In the genomic region with DNA sequence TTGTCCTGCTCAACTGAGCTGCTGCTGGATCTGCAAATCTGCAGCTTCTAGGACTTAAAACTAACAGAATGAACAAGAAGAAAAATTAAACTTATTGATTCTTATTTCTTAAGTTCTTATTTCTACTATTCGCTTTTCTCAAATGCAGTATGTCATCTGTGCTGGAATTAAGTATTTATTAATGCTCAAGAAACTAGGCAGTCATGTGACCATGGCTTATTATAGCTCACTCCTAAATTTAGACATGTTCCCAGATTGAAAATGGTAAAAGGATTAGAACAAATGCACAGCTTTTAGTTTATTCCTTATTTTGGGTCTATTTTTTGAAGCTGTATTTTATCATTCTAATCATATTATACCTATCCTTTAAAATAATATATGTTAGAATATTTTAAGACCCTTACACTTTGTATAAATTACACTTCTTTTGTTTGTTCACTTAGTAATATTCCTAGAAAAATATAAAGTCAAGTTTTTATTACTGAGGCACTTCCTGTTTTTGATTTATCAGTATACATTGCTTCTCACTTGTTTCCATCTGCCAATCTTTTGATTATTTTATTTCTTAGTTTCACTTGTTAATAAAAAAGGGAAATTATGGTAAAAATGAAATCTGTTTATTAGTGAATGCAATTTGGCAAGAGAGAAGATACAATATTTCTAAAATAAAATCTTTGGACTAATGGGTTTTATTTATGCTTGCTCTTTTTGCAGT, we compare ENCODE assay signal across 41 mouse cellular contexts. TPM values are rescaled to one million over a fixed set of nuclear protein-coding genes. Genes with fewer than 3 reads are reported as not detected.
"Had no signal": no experiment of that assay in that cellular context is flagged by ENCODE, and none has a peak within 500 bp of the region (broad histone marks: within the 10 kb centered on the region; RNA-seq: fewer than 3 reads in every experiment).

No protein-coding gene starts in this region.

- DNase-seq: heart, postnatal 10 days; heart, postnatal 14 days; heart, postnatal 36 days; heart, postnatal 4 days; kidney, adult 11 months; kidney, adult 18-20 months; kidney, adult 2 months; kidney, adult 8-10 months; kidney, adult 9 months; kidney, postnatal 10 days; kidney, postnatal 14 days; kidney, postnatal 25 days; kidney, postnatal 36 days; kidney, postnatal 4 days; layer of hippocampus, adult 9-11 months; layer of hippocampus, postnatal 36 days had no signal

- H3K4me2 ChIP-seq: heart, embryonic 11.5 days; heart, embryonic 12.5 days; heart, embryonic 13.5 days; heart, embryonic 15.5 days; hindbrain, embryonic 12.5 days; hindbrain, embryonic 13.5 days; hindbrain, embryonic 14.5 days; hindbrain, embryonic 15.5 days; intestine, embryonic 15.5 days; kidney, embryonic 15.5 days had no signal

- H3K4me1 ChIP-seq: heart, embryonic 10.5 days; heart, embryonic 12.5 days; heart, embryonic 13.5 days; heart, embryonic 15.5 days; hindbrain, embryonic 10.5 days; hindbrain, embryonic 12.5 days; hindbrain, embryonic 13.5 days; hindbrain, embryonic 15.5 days; intestine, embryonic 15.5 days; kidney, embryonic 15.5 days had no signal

- H3K27me3 ChIP-seq: hindbrain, embryonic 12.5 days; intestine, embryonic 15.5 days had no signal

- H3K4me3 ChIP-seq: heart, embryonic 10.5 days; heart, embryonic 12.5 days; heart, embryonic 13.5 days; heart, embryonic 15.5 days; hindbrain, embryonic 10.5 days; hindbrain, embryonic 12.5 days; hindbrain, embryonic 13.5 days; hindbrain, embryonic 15.5 days; intestine, embryonic 15.5 days; kidney, embryonic 15.5 days; layer of hippocampus, adult 2 months had no signal

- ATAC-seq: hindbrain, embryonic 16.5 days; hindbrain, postnatal 0 days; inflammation-experienced regulatory T-cells, adult 6 months; intestine, embryonic 15.5 days; intestine, embryonic 16.5 days; intestine, postnatal 0 days had no signal

- H3K36me3 ChIP-seq: heart, embryonic 10.5 days; heart, embryonic 12.5 days; heart, embryonic 13.5 days; heart, embryonic 15.5 days; hindbrain, embryonic 10.5 days; hindbrain, embryonic 12.5 days; hindbrain, embryonic 13.5 days; hindbrain, embryonic 15.5 days; intestine, embryonic 15.5 days; kidney, embryonic 15.5 days had no signal

- H3K9me3 ChIP-seq: heart, embryonic 10.5 days; heart, embryonic 12.5 days; heart, embryonic 13.5 days; heart, embryonic 15.5 days; hindbrain, embryonic 10.5 days; hindbrain, embryonic 12.5 days; hindbrain, embryonic 13.5 days; hindbrain, embryonic 15.5 days; intestine, embryonic 15.5 days; kidney, embryonic 15.5 days had no signal

- H3K9ac ChIP-seq: heart, embryonic 12.5 days; heart, embryonic 13.5 days; heart, embryonic 15.5 days; hindbrain, embryonic 12.5 days; hindbrain, embryonic 13.5 days; hindbrain, embryonic 14.5 days; hindbrain, embryonic 15.5 days; intestine, embryonic 15.5 days; kidney, embryonic 15.5 days had no signal

- H3K27ac ChIP-seq: heart, embryonic 10.5 days; heart, embryonic 13.5 days; heart, embryonic 15.5 days; hindbrain, embryonic 10.5 days; hindbrain, embryonic 12.5 days; hindbrain, embryonic 13.5 days; hindbrain, embryonic 14.5 days; hindbrain, embryonic 15.5 days; hindbrain, postnatal 0 days; intestine, embryonic 15.5 days; kidney, embryonic 15.5 days; kidney, postnatal 0 days; layer of hippocampus, adult 2 months had no signal

RNA-seq across cellular contexts. Expression of a gene that starts 20.9 kb away (rescaled TPM):
- total RNA-seq: heart, postnatal 10 days; heart, postnatal 14 days; heart, postnatal 25 days; heart, postnatal 4 days had no signal
- polyA plus RNA-seq: heart, embryonic 12.5 days; heart, embryonic 14.5 days; heart, embryonic 16.5 days; hindbrain, embryonic 11.5 days; inflammation-experienced regulatory T-cells, adult 6 months; intestine, embryonic 15.5 days; intestine, embryonic 16.5 days; intestine, postnatal 0 days; kidney, embryonic 15.5 days; kidney, embryonic 16.5 days; large intestine, adult 2 months had no signal
